Mouse (Mus musculus) gastrocnemius, postnatal 36 days (tissue): Measurements from ENCODE around the gene Vdac1. TPM values are rescaled to one million over a fixed set of nuclear protein-coding genes. Genes with fewer than 3 reads are reported as not detected.
A peak's percentile ranks its signal among the peaks of the same experiment; 100 is the strongest.
"Not testable (repeated sequence)": the region's sequence is repeated elsewhere in the genome, so short reads cannot be mapped to it uniquely, and the experiment has no call there.

Experiments used
- DNase-seq, 2 experiments: peaks; one replicate each; pipeline ENCODE4 v3.0.0; 2022
- intact Hi-C: fragments of 180-260 bp; cut with DNase I; formaldehyde crosslinking; loops from one replicate; pipeline ENCODE4 v1.15.1; 2025
- total RNA-seq, 2 experiments: library from RNA; stranded (reverse); gene quantifications; 2 replicates each; pipeline ENCODE4 v1.2.3; 2021

Vdac1 gene
- total RNA-seq, 2 experiments from 2014 or later = 1,307 to 1,453 TPM

DNA sequence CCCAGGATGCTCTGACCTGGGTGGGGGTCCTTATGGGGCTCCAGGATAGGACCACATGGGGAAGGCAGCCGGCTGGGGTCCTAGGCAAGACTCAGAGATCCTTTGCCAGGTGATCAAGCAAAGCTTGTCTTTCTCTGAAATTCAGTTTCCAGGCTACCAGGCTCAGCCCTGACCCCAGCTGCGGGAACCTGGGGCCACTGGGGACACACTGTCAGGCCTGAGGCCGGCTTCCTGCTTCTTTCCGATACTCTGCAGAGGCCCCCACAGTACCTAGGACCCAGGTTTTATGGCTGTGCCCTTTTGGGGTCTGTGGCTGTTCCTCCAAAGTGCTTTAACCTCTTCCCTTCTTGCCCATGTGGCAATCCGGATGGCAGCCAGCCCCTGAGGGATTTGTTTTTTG lies 19.2 kb upstream of the Vdac1 start:
- DNase-seq = no peak
- intact Hi-C loops = loop anchor here (5.0 to 10.0 kb wide), 3 partner anchors 44 to 527 kb away; no protein-coding TSS in a partner anchor

DNA sequence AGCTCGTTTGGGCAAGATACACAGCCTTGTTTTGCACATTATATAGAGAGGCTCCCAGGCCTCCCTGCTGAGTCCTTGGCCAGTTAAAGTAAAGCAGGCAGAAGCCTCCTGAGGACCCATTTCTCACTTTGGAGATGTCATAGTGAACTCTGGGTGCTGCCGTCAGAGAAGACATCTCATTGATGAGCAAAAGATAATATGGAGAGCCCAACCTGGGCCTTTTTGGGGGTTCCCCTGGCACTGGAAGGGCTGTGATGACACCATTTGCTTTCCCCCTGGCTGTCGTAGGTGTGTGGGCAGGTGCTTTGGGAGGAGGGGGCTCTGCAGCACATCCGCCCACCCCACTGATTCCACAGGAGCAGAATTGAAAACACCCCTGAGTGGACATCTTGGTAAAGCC lies 18.4 kb upstream of the Vdac1 start:
- intact Hi-C loops = loop anchor here (5.0 to 10.0 kb wide), 3 partner anchors 45 to 527 kb away; no protein-coding TSS in a partner anchor
- DNase-seq = no peak

GRCm38 (mm10) chr11:52343162-52343561 lies 17.5 kb upstream of the Vdac1 start:
- peak; percentile 69 to 70 for DNase-seq

DNA sequence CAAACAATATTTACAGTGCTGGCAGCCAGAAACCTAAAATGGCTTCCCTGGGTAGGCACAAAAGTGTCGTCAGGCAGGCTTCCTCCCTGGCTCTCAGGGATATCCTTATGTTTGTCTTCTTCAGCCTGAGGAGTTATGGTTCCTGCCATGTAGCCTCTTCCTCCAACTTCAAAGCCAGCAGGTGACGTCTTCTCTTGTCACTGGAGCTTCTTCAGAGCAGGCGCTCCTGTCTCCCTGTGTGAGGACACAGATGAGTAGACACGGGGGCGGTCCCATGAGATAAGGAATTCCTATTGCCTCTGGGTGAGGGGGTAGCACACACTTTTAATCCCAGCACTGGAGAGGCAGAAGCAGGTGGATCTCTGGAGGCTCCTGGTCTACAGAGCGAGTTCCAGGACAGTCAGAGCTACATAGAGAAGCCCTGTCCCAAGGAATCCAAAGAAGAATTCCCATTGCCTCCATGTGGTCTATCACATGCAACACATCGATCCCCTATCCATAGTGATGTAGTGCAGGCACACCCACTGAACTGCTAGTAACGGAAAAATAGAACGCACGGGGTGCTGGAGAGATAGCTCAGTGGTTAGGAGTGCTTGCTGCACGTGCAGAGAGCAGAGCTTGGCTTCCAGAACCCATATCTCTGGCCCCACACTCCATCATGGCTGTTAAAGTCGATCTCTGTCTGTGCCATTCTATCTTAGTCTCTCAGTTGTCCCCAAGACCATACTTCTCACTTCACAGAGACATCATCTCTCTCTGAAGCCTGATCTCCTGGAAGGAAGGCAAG lies 15.5 kb upstream of the Vdac1 start:
- no peak for DNase-seq
- intact Hi-C loops = loop anchor here (5.0 to 10.0 kb wide), 3 partner anchors 48 to 530 kb away; no protein-coding TSS in a partner anchor

More at GRCm38 (mm10) chr11:52343162-52343561, 17.5 kb upstream of the Vdac1 start:
- intact Hi-C loops = loop anchor here (5.0 to 10.0 kb wide), 3 partner anchors 46 to 528 kb away; no protein-coding TSS in a partner anchor

DNA sequence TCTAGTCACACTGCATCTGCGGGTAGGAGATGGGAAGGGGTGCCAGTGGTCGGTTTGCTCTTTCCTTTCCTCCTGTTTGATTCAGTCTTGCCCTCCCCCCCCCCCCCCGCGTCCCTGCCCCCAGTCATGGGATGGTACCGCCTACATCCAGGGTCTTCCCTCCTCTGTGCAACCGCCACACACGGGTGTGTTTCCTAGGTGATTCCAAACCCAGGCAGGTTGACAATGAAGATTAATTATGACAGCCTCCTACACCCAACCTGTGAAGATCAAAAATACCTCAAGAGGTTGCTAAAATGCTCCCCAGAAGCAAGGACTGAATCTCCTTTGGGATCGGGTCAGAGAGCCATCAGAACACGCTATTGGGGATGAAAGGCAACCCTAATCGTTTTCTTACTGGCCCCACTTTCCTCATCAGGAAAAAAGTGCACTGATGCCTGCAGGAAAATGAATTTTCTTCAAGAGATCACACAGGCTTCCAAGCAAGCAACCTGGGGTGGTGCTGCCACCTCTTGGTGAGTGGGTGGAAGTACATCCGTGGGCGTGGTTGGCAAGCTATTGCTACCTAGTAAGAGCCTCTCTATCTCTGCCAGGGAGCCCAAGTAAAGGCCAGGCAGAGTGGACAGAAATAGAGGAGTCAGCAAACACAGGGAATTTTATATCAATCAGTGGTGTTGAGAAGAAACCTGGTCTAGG lies 14.6 kb upstream of the Vdac1 start:
- intact Hi-C loops = loop anchor here (10.0 kb wide), 2 partner anchors 121 to 531 kb away; no protein-coding TSS in a partner anchor
- DNase-seq = peak; percentile 68 to 76

DNA sequence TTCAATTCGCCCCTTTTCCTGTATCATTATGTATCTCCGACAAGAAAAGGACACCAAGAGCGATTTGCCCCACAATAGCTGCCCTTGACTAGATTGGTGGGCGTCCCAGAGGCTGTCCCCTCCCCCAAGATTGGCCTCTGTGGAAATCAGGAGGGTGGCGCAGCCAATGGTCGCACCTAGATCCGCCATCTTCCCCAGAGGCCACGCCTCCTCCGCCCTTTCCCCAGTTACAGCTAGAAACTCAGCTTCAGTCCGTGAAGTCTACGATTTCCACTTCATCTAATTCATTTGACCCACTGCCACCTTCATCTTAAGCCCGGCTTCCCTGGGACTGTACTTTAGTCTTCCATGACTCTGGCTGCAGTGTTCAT lies 14.0 kb upstream of the Vdac1 start:
- DNase-seq = no peak
- intact Hi-C loops = loop anchor here (10.0 kb wide), 2 partner anchors 122 to 532 kb away; no protein-coding TSS in a partner anchor

DNA sequence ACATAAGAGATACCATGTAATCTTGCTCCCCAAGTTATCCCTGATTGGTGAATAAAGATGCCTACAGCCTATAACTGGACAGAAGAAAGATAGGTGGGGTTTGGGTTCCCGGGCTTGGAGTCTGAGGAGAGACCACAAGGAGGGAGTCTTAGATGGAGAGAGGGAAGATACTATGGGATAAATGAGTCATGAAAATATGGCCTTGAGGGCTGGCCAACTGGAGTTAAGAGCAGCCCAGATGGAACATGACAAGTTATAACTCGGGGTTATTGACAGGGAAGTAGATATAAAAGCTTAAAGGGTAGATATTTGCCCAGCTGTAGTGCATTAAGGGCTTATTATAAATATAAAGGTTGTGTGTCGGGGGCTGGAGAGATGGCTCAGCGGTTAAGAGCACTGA lies 12.5 kb upstream of the Vdac1 start:
- no peak for DNase-seq
- intact Hi-C loops = loop anchor here (10.0 kb wide), 2 partner anchors 123 to 533 kb away; no protein-coding TSS in a partner anchor

DNA sequence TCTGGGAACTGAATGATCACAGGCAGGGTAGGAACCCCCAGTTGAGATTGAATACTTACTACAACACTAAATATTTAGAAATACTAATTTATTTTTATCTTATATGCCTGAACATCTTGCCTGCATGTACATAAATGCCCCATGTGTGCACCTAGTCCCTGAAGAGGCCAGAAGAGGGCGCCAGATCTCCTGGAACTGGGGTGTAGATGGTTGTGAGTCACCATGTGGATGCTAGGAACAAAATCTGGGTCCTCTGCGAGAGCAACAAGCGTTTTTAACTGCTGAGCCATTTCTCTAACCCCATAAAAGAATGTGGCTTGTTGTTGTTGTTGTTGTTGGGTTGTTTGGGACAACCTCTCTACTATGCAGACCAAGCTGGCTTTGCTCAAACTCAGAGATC lies 11.9 kb upstream of the Vdac1 start:
- no peak for DNase-seq
- intact Hi-C loops = loop anchor here (10.0 kb wide), 2 partner anchors 124 to 534 kb away; no protein-coding TSS in a partner anchor

DNA sequence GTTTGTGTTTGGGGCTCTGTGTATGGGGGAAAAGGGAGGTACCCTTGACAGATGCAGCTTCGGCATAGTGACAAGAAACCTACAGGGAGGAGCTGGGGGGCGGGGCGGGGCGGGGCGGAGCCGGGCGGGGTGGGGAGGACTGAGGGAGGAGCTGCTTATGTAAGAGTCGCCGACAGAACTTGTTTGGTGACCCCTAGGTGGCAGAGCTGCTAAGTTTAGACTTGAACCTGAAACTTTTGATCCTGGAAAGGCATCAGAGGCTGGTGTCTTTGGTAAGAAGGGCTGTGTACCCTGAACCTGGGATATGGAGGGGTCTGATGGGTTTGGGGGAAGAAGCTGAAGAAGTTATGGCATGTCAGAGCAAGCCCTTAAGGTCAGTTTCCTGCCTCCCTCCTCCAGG lies 9.7 kb upstream of the Vdac1 start:
- DNase-seq = peak in 1 of 2 experiments; percentile 28
- intact Hi-C loops = no loop called here

DNA sequence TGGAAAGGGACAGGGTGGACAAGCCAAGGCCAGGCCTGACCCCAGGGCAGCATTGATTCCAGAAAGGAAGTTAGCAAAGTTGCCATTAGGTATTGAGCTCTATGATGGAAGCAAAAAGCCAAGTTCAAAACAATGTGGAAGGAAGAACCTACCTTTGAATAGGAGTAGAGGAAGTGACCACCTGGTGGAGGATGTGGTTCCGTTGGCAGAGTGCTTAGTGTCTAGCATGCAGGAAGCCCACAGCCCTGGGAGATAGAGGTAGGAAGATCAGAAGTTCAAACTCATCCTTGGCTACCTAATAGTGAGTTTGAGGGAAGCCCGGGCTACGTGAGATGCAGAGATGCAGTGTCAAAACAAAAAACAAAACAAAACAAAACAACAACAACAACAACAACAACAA lies 8.4 kb upstream of the Vdac1 start:
- intact Hi-C loops = no loop called here
- no peak for DNase-seq

GRCm38 (mm10) chr11:52354644-52355043 lies 6.0 kb upstream of the Vdac1 start:
- intact Hi-C loops = no loop called here
- no peak for DNase-seq

- intact Hi-C loops = no loop called here
- no peak for DNase-seq
Observed at GRCm38 (mm10) chr11:52355601-52356000, 5.1 kb upstream of the Vdac1 start.

DNA sequence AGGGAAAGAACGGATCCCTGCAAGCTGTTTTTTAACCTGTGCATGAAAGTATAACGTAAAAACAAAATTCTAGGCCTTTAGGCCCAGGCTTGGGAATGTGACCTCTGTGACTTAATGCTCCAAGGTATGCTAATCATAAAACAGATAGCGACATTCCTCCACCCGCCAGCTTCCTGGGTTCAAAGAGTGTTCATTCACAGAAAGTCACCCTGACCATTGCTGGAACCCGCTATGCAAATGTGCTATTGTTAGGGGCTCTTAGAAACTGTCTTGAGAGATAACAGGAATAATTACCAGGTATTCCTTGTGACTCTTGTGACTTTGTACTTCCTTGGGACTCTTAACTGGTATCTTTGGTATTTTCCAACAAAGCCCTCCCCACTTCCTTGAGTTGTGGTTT lies 3.6 kb upstream of the Vdac1 start:
- DNase-seq, intact Hi-C loops: not testable (repeated sequence)

- intact Hi-C loops = no loop called here
- peak in 1 of 2 experiments; percentile 27 for DNase-seq
Observed at GRCm38 (mm10) chr11:52358520-52358919, 2.1 kb upstream of the Vdac1 start.

DNA sequence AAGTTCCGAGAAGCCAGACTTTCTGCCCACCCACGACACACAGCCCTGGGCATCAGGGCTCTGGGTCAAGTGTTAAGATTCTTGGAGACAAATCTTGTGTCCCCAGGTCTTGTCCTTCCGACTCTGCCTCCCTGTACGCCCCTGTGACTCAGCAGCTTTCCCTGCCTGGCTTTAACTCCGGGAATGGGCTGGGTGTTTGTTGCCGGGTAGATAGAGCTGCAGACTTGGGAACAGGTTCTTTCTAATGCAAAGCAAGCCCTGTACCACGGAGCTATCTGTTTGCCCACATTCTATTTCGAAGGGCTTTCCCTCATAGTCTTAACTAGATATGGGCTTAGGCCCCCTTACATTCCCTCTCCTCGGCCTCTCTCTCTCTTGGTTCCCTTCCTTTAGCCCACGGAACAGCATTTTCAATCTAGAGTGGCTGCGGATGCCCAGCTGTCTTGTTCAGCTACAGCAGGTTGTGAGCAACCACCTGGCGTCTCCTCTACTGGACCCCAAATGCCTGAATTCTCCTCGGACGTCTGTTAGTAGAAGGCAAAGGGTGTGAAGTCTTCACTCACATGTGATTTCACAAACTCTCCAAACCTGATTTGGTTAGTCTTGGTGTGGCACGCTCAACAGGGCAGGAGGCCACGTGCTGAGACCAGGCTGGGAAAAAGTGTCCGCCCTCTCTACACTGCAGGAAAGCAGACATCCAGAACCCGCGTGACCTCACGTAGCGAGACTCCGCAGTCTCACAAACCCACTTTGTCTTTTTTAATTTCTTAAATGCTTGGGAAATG lies 782 bp upstream of the Vdac1 start:
- no peak for DNase-seq

GRCm38 (mm10) chr11:52361287-52361921 lies 744 bp downstream of the Vdac1 start:
- intact Hi-C loops = no loop called here
- no peak for DNase-seq

More for the DNA sequence above, 782 bp upstream of the Vdac1 start:
- intact Hi-C loops = no loop called here

- no peak for DNase-seq
- intact Hi-C loops = no loop called here
Observed at GRCm38 (mm10) chr11:52364376-52364775, 3.7 kb downstream of the Vdac1 start.

GRCm38 (mm10) chr11:52365143-52365542 lies 4.5 kb downstream of the Vdac1 start:
- intact Hi-C loops = no loop called here
- peak in 1 of 2 experiments; percentile 69 for DNase-seq

GRCm38 (mm10) chr11:52366358-52366757 lies 5.7 kb downstream of the Vdac1 start:
- no peak for DNase-seq
- intact Hi-C loops = no loop called here
